Mouse (Mus musculus) testis, postnatal 14 days (tissue): ENCODE measurements around the gene Smim23.

ENCODE experiments used
- DNase-seq: peaks from one replicate; pipeline ENCODE4 v3.0.0; 2021; ENCODE audit warnings: low spot score

Gene Smim23

DNA sequence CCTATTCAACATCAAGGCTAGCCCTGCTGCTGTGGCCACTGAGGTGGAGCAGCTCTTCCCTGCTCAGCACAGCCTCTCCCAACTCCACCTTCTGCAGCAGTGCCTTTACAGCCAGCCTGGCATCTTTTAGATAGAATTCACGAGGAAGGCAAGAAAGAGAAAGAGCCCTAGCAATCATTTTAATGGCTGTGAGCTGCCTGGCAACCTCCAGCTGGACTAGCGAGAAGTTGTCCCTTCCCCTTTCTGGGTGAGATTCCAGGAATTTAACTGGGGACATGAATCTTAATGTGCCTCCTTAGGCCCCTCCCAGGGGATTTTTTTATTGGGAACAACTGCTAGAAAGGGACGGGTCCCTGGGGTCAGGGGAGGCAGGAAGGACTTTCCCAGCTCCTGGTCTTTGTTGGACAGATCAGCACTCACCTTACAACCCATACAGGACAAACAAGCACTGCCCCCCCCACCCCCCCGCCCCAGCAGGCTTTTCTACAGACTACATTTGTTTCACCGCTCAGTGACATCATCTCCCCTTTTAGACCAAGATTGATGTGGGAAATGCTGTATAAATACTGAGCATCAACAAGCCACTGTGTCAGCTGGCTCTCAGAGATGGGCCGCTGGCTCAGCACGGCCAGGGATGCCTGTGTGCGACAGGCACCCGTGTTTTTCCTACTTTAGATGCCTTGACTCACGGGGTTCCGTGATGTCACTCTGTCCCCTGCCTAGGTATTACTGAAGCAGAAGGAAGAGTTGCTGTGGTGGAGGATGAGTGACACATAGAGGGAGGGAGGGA, 43.5 kb downstream of the Smim23 start:
- DNase-seq = no peak

DNA sequence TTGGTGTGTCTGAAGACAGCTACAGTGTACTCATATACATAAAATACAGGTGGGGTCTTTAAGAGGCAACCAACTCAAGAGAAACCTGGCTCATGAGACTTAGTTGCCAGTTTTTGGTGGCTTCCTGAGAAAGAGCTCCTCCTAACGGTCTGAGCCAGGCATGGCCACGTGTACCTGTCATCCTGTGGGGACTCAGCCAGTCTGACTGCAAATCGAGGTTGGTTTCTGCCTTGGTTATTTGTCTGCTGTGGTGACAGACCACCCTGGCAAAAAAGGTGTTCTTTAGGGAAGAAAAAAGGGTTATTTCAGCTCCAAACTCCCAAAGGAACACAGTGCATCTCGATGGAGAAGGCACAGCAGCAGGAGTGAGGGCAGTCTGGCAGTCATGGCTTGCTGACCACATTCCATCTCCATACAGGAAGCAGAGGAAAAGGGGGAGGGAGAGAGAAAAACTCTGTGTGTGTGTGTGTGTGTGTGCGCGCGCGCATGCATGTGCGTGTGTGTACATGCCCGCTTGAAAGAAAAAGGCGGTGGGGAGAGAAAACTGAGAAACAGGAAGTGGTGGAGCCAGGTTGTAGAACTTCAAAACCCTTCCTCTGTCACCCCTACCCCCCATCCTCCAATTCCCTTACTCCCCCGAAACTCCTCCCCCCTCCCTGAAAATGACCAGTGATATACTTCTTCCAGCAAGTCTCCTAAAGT, 55.6 kb downstream of the Smim23 start:
- DNase-seq = no peak
